Mouse (Mus musculus): ENCODE measurements around the gene Cyp17a1.

DNA sequence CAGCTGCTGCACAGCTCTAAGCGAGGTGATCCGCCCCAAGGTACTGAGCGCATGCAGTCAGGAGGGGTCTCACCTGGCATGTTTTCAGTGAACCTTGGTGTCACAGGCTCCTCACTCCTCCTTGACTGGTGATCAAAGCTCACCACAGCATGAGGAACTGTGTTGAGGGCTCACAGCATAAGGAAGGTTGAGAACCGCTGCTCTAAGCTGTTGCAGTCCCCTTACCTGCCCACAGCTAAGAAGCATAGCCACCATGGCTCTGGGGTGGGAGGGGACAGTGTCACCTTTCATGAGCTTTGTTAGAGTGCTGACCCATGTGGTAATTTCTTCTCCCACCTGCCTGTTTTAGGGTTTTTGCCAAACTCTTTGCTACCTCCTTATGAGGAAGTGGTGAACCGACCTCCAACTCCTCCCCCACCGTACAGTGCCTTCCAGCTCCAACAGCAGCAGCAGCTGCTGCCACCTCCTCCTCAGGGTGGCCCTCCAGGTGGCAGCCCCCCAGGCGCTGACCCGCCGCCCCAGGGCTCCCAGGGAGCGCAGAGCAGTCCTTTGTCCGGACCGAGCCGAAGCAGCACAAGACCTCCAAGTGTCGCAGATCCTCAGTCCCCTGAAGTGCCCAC lies 19.2 kb downstream of the Cyp17a1 start:
- TF ChIP-seq FLI1 (IDR thresholded peaks at IDR 0.05; ENCODE audit: low read length): no peak
- TF ChIP-seq GATA1 (IDR thresholded peaks at IDR 0.05; ENCODE audit: borderline replicate concordance, low read length): no peak
